Mouse (Mus musculus) WW6 (cell line): ENCODE data around the gene Carhsp1.
A peak's percentile ranks its signal among the peaks of the same experiment; 100 is the strongest.

Experiments used
- DNase-seq: peaks from one replicate; pipeline ENCODE4 v3.0.0-alpha.2; 2013; ENCODE audit warnings: low read depth, low spot score

Gene Carhsp1

DNA sequence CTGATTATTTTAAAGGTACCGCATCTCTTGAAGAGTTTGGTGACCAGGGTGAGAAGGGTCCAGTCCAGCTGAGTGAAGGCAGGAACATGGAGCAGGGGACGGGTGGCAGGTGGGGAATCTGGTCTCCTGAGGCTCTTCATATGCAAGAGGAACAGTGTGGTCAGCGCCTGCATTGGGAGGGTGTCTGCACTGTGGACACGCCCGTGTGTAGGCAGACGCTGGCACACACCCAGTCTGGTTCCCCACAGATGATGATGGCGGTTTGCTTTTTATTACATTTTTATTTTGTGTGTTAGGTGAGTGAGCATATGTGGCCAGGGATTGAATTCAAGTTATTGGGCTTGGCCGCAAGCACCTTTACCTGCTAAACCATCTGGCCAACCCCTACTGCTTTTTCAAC lies 3.6 kb upstream of the Carhsp1 start:
- no peak for DNase-seq

- DNase-seq, result peak; percentile 63
These were observed 2.2 kb upstream of the Carhsp1 start for GRCm38 (mm10) chr16:8674165-8674564.

DNA sequence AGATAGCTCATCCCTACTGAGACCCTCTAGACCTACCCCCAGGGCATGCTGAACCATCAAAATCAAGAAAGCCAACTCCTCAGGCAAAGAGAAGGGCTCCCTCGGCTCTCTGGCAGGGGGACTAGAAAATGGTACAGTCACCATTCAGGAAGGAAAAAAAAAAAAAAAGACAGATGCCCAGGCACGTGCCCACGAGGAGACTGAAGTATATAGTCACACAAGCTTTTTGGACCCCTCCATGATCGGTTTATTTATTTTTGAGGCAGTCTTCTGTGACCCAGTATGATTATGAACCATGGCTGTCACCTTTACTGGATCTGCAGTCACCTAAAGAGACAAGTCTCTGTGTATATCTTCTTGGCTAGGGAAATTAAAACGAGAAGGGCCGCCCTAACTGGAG lies 1.4 kb upstream of the Carhsp1 start:
- no peak for DNase-seq

DNA sequence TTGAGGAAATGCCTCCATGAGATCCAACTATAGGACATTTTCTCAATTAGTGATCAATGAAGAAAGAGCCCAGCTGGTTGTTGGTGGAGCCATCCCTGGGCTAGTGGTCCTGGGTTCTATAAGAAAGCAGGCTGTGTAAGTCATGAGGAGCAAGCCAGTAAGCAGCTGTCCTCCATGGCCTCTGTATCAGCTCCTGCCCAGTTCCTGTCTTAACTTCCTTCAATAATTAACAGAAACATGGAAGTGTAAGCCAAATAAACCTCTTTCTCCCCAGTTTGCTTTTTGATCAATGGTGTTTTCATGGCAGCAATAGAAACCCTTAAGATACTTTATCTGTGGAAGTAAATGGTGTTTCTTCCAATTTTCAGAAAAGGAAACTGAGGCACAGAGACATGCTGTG lies 856 bp upstream of the Carhsp1 start:
- no peak for DNase-seq

DNA sequence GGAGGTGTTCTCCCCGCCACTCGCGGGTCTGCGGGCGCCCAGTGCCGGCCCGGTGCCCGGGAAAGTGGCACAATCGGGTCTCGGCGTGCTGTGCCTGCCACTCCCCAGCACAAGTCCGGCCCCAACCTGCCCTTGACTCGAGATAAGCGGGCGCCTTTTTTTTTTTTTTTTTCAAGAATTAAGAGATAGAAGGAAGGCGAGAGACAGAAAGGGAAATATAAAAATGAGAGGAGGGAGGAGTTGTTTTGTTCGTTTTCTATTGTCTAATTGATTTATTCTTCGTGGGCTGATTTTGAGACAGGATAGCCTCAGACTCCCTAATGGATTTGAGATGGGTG lies 364 bp upstream of the Carhsp1 start:
- DNase-seq, result no peak

DNA sequence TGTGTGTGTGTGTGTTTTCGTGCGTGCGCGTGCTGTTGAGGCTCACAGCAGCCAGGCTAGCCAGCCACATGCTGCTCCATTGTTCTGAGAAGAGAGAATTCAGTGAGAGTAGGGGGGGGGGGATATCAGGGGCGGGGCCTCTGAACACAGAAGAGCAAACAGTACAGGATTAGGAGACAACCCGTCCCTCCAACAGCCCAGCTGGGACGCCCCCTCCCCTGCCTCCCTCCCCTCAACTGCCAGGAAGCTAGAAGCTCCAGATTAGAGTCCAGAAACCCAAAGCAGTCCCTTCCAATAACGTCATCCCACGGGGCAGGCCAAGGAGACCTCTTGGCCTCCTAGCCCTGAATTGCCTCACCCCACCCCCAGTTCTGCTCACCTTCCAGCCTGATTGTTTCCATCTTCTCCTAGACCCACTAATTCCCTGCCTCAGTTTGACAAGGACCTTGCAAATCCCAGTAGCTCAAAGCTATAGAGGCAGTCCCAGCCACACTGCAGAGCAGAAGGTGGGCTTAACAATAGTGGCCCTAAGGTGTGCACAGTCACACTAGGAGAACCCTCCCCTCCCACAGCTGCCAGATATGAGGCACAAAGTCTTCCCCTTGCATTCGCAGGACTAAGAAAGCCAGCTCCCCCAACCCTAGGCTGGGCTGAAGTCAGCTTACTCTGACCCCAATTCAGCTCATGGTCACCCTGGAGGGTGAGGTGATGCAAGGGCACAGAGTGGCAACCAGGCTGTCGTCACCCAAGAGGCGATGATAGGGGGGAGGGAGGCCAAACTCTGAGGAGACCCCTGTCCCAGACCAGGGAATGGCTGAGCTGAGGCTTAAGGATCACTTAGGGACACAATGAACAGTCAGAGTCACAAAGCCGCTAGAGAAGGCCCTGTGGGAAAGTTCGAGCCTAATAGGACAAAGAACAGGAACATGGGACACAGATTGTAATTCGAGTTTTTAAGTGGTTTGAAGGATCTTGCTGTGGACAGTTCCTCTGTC lies 1.6 kb downstream of the Carhsp1 start:
- no peak for DNase-seq

DNA sequence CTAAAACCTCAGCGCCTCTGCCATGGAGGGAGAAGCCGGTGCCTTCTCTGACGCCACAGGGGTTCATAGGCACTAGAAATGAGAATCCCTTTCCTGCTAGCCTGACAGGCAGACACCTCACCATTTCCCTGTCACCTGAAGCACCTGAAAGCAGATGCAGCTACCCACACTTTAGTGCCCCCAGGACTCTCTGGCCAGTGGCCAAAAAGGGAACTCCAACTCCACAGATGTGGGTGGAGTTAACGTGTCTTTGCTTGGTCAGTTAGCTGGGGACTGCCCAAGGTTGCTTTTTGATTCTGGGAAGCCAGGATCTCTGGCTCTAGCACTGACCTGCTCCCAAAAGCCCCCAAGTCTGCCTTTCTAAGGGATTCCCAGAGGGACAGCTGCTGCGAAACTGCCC lies 2.5 kb downstream of the Carhsp1 start:
- DNase-seq, result no peak

- DNase-seq, result no peak
These were observed 3.6 kb downstream of the Carhsp1 start for GRCm38 (mm10) chr16:8668386-8668785.

DNA sequence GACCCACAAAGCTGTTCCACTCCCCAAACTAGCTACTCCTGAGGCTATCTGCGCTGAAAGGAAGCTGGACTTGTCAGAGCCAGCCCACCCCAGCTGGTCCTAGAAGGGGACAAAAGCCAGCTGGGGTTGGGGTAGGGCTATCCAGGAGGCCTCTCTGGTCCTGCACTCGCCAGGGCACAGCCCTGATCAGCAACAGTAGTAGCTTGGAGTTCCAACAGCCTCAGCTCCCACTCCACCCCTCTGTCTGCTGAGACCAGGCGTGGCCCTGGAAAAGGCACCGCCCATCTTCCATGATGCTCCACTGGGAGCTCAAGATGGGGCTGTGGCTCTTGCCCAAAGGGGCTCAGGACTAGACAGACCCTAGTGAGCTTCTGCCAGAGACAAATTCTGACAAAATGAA lies 4.1 kb downstream of the Carhsp1 start:
- no peak for DNase-seq

DNA sequence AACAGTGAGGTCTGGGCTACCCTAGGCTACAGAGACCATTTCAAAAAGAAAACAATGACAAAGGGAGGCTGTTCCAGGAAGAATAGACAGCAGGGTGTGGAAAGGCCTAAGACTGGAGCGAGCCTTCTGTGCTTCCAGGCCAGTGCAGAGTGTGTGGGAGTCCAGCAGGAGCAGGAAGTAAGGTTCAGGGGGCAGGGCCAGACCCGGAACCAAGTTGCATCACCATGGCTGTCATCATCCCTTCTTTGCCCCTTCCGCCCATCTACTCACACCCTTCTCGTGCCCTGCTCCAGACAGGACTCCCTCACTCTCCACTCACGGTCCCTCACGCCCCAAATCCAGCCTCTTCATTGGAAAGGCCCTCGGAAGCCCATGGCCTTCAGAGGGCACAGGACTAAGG lies 4.7 kb downstream of the Carhsp1 start:
- DNase-seq, result no peak

- DNase-seq, result no peak
These were observed 5.5 kb downstream of the Carhsp1 start for GRCm38 (mm10) chr16:8666452-8666851.

DNA sequence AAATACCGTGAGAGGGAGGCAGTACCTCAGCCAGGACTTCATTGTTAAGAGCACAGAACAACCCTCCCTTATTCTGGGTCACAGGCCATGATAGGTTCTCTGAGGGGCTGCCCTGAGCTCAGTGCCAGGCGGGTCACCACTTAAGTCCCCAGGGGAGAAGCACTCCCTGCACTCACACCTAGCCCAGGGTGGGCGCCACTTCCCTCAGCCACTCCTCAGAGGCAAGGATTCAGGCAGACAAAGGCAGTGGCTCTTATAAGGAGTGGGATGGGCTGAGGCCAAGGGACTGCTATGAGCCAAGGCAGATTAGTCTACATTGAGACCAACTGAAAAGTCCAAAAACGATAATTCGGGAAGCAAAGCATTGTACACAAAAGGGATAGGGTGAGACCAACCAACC lies 6.6 kb downstream of the Carhsp1 start:
- no peak for DNase-seq

DNA sequence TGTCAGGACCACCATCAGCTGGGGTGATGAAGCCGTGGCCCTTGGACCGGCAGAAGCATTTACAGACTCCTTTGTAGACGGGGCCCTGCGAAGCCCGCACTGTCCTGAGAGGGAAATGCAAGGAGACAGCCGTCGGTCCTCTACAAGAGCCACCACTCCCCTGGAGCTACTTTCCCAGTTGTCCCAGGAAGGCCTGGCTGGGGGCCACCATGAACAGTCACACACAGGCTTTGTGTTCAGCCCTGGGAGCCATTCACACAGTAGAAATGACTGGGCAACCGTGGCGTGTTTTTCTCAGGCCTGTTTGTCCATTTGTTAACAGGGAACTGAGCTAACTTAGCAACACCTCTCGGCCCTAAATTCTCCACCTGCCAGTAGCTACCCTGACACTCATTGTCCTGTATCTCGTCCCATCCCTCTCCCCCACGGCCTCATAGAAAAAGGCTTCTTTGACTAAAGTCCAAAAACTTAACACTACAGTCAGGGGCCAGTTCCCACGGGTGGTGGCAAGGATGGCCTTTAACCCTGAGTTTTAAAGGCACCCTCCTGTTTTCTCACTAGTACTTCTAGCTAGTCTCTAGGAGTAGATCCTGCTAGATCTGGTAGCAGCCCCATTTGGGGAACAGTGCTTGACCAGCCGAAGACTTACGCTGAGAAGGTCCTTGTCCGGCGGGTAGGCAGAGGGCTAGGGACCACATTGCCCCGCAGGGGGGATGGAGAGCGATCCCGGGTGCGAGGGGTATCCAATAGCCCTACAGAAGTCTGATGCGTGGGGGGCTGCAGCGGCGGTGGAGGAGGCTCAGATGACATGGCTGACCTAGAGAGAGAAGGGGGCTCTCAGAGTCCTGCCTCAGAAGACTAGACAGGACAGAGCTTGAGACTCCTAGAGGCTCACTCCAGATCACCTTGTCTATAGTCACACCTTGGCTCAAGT lies 8.1 kb downstream of the Carhsp1 start:
- DNase-seq, result no peak

GRCm38 (mm10) chr16:8663022-8663421 lies 8.9 kb downstream of the Carhsp1 start:
- no peak for DNase-seq

DNA sequence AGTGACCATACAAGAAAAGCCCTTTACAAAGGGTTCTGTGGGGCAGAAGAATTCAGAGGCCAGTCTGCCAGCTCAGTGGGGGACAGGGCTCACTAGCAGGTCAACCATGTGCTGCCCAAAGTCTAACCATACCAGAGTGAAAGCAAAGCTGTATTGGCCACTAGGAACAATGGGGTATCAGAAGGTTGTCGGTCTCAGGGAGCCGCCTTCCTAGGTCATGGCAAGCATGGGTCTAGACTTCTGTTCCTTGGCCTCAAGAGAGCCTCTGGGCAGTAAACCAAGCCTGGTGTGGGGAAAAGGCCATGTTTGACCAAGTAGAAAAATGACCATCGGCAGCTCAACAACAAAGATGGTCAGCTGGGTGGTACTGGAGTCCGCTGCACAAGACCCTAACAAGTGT lies 13.2 kb downstream of the Carhsp1 start:
- no peak for DNase-seq

DNA sequence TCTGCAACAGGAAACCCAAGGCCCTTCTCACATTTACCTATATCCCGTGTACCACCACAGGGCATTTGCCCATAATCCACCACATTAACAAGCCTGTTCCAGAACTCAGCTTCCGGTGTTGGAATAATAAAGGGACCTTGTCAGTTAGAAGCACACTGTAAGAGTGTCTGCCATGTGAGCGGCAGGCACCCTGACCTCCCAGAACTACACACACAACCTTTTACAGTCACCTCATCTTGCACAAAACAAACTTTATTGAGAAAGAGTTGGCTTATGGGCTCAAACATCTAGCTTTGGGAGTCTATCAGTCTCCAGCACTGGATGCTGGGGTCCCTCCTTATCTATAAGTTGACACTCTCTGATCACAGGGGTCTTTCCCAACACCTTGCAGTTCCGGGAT lies 13.6 kb downstream of the Carhsp1 start:
- DNase-seq, result no peak

GRCm38 (mm10) chr16:8656256-8656655 lies 15.7 kb downstream of the Carhsp1 start:
- DNase-seq, result no peak

DNA sequence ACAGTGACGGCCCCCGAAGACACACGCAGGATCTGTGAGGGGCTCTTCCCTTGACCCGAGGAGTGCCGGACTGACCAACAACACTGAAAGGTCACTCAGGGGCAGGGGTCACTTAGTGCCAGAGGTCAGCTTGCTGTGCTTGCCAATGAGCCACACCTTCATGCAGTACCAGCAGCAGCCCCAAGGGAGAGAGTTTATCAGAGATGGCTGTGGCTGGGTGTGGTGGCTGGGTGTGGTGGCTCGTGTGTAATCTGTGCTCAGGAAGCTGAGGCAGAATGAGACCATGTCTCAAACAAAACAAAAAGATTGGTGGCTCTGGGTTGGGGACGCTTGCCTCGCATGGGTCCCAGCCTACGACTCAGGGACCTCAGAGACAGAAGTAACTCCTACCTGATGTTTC lies 16.4 kb downstream of the Carhsp1 start:
- no peak for DNase-seq

GRCm38 (mm10) chr16:8655108-8655507 lies 16.8 kb downstream of the Carhsp1 start:
- DNase-seq, result no peak

- no peak for DNase-seq
These were observed 21.9 kb downstream of the Carhsp1 start for GRCm38 (mm10) chr16:8650007-8650406.

GRCm38 (mm10) chr16:8645546-8645945 lies 26.4 kb downstream of the Carhsp1 start:
- DNase-seq, result no peak

GRCm38 (mm10) chr16:8643855-8644254 lies 28.1 kb downstream of the Carhsp1 start:
- DNase-seq, result no peak
